Mouse (Mus musculus) liver (tissue): ENCODE results near the gene Has3.
"Not testable (repeated sequence)": the region's sequence is repeated elsewhere in the genome, so short reads cannot be mapped to it uniquely, and the experiment has no call there.

Source experiments
- DNase-seq: peaks from one replicate; pipeline ENCODE4 v3.0.0-alpha.2; 2020; ENCODE audit warnings: mixed read lengths

The Has3 gene

DNA sequence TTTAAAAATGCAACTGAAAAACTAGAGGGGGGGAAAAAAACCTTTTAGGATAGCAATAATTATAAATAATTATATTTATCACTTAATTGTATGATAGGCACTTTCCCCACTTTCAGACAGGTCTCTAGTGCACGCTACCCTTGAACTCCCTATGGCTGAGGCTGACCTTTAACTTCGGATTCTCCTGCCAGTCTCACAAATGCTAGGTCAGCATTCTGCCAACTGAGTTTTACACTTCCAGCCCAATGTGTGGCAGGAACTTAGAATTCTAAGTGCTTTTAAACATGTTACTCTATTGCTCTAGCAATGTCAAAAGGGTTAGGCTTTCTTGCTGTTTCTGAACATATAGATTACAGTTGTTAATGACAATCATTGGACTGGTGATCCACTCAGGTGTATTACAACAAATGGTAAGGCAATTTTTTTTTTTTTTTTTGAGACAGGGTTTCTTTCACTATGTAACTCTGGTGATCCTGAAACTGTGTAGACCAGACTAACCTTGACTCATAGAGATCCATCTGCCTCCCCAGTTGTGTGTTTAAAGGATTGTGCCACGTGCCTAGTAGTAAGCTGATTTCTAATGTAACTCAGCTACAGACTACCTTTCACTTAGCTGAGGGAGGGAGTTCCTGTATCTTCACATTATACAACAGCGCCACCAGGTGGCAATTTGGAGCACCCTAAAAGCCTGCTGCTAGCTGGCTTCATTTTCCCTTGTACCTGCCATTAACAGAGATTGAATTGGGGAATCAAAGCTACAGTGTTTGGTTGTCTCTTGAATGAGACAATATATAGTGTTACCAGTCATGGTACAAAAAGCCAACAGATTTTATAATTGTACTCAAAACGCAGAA, 17.5 kb downstream of the Has3 start:
- DNase-seq, result peak; percentile 76

DNA sequence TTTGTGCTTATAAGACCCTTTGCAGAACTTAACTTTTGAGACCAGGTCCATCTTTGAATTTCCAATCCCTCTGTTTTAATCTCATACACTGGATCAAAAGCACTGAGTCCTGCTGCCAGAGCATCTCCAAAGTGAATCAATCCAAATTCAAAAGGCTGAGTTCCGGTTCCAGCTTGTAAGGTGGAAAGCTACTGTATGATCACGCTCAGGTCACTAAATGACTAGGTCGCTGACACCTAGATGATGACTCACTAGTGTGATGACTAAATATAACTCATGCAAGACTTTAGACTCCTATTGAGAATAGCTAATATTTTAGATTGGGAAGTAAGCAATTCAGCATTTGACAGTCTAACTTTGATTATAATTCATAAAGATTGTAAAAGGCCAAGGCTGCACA, 18.8 kb downstream of the Has3 start:
- no peak for DNase-seq

DNA sequence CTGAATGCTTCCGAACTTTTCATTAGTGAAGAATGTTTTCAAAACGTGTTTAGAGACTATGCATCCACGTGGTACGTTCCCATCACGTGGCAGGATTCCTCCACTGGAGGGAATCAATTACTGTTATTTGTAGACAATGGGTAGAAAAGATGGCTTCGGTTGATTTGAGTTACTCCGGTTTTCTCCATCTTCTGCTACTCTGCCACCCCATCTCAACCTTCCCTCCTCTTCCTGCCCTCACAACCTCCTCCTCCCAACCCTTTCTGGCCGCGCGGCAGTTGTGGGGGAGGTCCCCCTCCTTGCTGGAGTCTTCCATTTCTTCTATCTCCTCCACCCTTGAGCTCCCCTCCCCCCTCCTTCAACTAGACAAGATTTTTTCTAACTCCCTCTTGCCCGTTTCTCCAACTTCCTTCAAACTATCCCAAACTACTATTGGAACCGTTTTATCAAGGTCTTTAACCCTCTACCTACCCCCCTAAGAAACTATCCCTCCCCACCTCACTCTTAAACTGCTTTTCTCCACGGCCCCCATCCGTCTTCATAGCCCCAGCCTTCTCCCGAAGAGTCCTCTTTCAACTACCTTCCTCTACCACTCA, 22.3 kb downstream of the Has3 start:
- DNase-seq, result peak; percentile 66

DNA sequence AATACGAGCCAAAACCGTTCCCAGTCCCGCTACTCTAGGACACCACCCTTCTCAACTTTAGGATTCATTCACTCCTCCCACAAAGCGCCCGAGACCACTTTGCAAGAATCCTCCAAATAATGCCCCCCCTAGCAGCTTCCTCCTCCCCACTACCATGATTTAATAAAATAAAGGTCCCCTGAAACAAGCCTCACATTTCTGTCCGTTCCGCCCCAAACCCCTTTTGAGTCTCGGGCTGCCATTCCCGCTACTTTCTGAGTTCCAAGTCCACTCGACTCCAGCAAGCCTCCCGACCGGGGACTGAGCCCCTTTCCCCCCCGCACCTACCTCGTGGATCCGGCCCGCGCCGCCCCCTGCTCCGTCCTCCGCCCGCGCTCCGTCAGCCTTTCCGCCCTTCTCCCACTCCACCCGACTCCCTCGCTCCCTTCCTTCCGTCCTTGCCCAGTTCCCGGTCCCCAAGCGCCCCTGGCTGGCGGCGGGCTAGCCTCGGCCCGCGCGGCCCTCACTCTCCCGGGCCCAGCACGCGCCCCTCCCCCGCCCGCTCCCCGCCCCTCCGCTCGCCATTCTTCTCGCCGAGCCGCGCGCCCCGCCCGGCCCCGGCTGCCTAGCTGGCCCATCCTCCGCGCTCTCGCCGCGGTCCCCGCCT, 22.9 kb downstream of the Has3 start:
- DNase-seq, result no peak

DNA sequence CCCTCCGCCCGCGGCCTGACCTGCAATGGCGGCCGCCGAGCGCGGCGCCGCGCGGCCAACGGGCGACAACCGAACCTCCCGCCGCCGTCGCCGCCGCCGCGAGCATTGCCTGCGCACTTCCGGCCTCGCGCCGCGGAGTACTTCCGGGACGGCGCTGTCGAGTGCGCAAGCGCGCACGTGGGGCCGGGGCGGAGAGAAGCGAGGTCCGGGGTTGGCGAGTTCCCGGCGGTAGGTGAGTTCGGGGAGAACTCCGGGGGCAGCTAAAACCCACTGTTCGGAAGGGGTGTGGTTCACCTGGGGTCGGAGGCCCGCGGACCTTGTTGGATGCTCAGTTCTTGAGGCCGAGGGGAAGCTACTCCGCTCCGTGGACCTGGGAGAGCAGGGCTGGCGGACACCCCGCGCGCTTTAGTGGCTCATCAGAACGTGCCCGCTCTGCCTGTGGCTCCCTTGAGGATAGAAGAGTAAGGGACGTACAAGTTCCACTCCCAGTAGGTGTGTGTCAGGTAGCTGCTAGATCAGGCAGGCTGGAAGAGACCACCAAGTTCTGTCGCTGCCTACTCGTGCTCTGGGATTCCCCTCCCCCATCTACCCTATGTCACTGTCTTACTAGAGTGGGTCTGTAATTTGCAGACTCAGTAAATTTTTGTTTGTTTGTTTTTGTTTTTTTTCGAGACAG, 23.6 kb downstream of the Has3 start, which contains the start of gene Utp4:
Utp4 (plus strand) TSS at position 156 of the 676 bp plus-strand sequence.
- DNase-seq, result peak; percentile 90

DNA sequence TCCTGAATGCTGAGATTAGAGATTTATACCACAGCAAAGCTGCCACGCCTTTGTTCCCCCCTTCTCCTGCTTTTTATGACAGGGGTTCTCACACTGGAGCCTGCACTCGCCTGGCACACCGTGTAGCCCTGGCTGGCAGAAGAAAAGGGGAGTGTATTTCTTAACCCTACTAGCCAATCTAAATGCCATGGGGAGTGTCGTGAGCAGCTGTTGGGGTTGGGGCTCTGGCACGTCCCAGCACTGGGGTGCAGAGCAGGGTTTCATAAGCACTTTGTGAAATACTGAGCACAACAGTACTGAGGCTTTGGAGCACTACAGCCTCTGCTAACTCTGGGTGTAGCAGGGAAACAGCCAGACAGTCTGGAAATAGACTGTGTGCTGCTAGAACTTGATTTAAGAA, 29.4 kb downstream of the Has3 start:
- no peak for DNase-seq

DNA sequence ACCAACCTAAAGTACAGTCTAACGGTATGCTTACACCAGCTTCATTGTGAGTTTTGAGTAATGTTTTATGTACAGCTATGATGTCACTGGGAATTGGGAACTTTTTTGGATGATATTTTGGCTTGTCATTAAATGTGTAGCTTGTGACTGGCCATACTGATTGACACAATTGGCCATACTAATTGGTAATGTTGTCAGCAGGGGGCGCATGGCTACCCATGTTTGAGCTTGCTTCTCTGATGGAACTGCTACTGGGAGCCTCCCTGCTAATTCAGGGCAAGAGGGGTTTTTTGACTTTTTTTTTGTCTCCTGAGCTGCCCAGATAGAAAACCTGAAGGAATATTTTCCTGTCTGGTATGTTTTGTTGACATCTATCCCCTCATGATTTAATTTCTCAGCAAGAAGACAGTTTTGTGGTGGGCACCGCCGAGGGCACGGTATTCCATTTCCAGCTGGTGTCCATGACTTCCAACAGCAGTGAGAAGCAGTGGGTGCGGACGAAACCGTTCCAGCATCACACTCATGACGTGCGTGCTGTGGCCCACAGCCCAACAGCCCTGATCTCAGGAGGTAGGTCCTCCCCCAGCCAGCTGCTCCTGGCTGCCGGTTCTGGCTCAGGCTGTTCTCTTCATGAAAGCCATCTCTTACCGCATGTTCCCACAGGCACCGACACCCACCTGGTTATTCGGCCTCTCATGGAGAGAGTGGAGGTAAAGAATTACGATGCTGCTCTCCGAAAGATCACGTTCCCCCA, 35.9 kb downstream of the Has3 start:
- DNase-seq, result peak; percentile 45

DNA sequence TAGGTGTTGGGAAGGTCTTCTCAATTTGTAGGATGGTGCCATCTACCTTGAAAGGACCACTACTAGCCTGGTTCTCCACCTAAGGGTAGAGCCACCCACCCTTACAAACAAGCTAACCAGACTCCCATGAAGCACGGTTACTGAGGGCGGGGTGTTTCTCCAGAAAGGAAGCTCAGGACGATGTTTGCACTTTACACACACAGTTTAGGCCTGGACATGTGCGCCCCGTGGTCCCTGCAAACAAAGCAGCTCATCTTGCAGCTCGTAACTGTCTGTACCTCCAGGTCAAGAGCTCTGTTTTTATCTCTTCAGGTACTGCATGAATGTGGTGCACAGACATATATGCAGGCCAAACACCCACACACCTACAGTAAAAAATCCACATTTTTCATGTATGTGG, 36.6 kb downstream of the Has3 start:
- DNase-seq, result no peak

DNA sequence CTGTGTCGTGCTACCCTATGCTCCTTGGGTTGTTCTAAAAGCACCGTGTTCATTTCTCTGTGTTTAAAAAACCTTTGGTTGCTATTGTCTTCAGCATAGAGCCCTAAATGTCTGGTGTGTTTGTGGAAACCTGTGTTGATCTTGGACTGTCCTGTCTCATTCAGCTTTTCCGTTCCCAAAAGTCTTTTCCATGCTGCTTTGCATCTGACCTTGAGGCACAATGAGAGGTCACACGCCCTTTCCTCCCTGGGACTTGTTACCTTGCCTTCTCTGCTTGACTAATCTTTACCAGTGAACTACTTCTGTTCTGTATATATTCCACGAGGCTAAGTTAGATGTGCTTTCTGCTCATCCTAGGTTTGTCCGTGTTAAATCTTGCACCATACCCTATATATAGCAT, 37.4 kb downstream of the Has3 start:
- DNase-seq, result no peak

DNA sequence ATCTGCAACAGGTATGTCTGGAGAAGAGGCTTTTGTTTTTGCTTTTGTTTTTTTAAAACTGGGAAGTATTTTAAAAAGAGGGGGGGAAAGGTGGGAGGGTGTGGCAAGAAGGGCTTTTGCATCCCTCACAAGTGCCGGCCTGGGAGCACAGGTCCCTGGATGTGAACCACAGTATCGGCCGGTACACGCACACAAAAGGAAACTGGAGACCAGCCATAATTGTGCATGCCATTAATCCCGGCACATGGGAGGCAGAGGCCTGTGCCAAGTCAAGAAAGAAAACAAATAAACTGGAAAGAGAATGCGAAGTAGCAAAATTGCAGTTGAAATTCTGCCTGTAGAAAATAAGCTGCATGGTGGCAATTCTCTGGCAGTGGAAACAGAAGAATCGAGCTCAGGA, 38.2 kb downstream of the Has3 start:
- DNase-seq, result no peak

DNA sequence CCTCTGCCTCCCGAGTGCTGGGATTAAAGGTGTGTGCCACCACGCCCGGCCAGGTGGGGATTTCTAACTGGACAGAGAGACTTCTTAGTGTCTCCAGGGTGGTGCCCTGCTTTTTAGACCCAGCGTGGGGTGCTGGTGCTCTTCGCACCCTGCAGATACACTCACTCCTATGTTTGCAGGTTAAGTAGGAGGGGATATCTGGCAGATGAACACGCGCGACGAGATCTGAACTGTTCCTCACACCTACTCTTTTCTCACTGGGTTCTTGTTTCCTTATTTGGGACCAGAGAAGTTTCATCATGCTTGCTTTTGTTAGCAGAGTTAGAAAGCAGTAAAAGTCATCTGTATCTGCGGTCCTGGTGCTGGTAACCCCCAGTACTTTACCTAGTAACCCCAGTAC, 43.6 kb downstream of the Has3 start:
- no peak for DNase-seq

DNA sequence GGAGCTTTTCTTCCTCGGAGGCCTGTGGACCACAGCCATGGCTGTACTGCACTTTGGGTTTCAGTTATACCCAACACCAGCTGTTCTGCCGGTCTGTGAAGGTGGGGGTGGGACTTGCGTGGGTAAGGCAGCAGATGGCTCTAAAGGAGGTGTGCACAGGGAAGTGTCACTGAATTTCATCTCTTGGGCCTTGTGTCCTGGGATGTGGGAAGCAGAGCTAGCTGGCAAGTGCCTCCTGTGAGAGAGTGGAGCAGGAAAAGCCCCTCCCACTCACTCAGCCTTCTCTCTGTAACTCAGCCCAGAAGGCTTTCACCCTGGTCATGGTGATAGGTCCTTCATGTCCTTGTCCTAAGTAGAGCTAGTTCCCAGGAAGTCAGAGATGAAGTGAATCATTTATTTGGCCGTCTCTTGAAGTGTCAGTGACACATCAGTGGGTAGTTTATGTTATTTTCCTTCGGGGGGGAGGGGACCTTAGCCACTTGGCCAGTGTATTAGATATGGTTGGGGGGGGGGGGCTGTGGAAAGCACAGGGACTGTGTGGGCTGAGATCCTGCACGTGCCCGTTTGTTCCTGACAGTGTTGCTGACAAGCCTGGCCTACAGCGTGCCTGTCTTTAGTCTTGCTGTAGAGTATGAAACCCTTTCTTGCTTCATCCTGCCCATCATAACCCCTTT, 49.8 kb downstream of the Has3 start:
- no peak for DNase-seq

DNA sequence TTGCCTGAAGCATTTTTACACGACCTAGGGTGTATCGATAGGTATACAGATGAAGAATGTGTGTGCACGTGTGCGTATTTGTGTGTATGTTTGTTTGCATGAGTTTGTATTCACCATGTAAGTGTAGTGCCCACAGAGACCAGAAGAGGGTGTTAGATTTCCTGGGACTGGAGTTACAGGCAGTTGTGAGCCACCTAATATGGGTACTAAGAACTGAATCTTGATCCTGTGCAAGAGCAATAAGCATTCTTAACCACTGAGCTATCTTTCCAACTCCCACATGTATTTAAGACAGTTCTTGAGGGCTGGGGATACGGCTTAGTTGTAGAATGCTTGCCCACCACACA, 50.3 kb downstream of the Has3 start:
- no peak for DNase-seq

DNA sequence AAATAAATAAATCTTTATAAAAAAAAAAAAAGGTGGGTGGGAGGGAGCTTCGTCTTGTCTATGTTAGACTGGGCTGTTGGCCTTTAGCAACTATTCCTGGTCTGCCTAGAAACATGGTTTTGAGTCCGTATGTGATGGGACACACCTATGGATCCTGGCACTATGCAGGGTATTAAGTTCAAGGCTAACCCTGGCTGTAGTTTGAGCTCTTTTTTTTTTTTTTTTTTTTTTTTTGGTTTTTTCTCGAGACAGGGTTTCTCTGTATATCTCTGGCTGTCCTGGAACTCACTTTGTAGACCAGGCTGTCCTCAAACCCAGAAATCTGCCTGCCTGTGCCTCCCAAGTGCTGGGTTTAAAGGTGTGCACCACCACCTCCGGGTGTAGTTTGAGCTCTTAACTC, 54.0 kb downstream of the Has3 start:
- DNase-seq, result no peak

DNA sequence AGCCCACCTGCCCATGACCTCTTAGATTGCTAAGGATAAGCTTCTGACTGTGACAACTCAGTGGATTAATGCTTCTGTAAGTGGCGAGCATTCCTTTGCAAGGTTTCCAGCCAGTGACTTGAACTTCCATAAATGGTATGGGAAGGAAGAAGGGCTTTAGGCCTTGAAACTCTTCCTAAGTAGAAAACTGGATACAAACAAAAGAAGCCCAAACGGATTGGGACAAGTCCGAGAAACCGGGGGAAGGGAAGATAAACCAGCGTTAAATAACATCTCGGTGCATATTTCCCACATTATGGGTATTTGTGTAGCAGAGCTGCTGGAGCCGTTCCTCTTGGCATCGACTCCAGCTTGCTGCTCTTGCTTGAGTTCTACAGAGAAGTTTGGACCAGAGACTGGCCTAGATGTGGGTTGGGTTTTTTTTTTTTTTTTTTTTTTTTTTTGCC, 54.9 kb downstream of the Has3 start:
- no peak for DNase-seq

DNA sequence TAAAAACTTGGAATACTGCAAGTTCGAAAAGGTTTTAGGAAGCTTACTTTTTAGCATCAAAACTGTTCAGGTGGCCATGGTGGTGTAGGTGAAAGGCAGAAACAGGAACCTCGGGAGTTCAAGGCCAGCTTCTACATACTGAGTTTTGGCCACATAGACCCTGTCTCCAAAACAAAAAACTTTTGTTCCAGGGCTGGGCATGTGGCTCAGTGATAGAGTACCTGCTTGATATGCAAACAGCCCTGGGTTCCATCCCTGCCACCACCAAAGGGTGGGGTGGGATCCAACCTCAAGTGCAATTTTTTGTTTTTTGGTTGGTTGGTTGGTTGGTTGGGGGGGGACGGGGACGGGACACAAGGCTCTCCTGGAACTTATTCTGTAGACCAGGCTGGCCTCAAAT, 55.4 kb downstream of the Has3 start:
- DNase-seq, result no peak

DNA sequence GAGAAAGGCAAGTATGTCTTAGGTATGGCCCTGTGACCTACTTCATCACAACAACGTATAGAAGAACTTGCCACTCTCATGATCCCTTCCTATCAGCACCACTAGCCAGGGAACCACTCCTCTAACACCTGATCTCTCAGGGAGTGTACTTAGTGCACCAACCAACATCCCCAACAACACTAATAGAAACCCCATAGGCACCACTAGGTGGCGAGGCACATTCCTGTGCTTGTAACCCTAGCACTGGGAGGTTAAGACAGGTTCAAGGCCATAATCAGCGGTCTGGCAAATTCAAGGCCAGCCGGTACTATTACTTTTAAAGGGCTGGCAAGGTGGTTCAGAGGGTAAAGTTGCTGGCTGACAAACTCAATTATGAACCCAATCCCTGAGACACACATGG, 57.2 kb downstream of the Has3 start:
- peak; percentile 23 for DNase-seq

DNA sequence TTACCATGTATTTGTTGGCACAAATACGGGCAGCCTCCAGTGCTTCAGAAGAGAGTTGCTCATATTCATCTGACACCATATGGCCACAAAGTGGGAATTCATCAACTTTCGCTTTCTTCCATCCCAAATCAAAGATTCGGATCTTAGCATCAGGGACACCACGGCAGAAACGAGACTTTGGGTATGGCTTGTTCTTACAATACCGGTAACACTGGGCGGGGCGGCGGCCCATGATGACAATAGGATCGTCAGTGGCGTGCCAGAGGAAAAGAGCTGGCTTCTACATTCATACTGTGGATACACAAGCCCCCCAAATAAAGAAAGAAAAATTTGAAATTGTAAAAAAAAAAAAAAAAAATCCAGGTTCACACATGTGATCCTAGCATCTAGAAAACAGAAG, 58.1 kb downstream of the Has3 start:
- not testable (repeated sequence) for DNase-seq

DNA sequence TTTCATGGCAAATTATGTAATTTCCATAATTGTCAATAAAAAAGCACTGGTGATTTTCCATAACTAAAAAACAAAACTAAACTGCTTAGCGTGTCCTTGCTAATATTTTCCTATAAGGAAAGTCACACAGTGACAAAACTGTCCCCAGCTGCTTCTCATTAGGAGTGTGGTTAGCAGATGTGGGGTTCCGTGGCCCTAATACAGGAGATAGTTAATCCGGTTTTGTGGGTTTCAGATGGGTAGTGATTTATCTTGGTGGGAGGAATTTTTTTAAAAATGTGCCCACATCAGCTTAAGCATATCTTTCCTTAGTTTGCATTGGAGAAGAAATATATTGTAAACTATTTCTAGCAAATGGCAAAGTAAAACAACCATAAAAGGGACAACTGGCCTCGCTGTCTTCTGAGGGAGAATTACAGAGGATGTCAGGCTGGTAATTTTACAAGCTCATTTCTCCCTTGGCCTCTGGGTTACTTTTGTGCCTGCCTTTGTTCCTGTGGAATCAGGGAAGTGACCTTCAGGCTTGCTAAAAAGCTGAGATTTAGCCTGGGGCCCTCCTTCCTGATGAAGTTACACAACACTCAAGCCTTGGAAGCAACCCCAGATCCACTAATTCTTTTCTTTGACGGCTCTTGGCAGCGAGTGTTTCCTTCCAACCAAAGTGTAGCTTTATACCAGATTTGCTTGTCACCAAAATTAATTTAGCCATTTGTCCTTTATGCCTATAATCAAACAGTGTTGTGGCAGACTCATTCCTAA, 59.3 kb downstream of the Has3 start:
- DNase-seq, result no peak

DNA sequence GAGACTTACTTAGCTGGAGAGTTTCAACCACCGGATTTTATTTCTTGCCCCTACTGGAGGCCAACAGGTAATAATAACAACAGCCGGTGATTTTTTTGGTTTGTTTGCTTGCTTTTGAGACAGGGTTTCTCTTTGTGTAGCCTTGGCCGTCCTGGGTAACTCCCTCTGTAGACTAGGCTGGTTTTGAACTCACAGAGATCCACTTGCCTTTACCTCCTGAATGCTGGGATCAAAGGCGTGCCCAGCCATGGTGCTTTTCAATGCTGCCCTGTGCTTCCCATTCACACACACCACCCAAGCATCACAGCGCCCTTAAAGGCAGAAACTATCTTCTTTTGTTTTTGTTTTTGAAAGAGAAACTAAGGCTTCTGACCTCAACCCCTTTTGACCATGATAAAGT, 59.9 kb downstream of the Has3 start:
- DNase-seq, result no peak

DNA sequence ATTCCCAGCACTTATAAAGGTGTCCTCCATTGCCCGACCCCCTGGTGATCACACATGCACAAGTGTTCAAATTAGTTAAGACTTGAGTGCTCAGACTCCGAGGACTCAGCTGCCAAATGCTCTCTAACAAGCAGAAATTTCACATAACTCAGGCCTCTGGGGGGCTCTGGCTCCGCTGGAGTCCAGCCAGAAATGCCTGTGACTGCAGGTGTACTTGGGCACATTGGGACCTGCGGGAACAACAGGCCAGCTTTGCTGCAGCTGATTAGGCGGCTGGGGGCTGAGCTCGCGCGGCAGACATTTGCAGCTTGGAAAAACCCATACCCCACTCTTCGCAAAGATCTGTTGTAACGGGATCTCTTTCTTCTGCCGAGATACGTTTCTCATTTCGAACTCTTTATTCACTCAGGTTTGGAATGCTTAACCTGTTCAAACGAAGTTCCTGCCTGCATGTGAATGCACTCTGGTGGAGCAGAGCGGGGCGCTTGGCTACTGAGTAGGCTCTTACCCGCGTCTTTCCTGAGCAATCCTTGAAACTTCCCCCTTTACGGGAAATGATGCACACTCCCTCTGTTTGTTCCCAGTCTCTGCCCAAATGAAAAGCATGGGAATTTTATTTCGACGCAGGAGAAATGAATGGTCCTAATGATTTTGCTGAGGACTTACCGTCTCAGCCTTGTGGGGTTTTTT, 62.5 kb downstream of the Has3 start:
- DNase-seq, result peak; percentile 17
